Mouse (Mus musculus): Measurements from ENCODE around the gene Srsf12.

Gene Srsf12

GRCm38 (mm10) chr4:33208881-33209841, at the start of gene Srsf12:
Gene Srsf12 (plus strand): TSS chr4:33208991.
- no peak for DNase-seq (ENCODE audit: extremely low read depth, low read depth, low spot score)

DNA sequence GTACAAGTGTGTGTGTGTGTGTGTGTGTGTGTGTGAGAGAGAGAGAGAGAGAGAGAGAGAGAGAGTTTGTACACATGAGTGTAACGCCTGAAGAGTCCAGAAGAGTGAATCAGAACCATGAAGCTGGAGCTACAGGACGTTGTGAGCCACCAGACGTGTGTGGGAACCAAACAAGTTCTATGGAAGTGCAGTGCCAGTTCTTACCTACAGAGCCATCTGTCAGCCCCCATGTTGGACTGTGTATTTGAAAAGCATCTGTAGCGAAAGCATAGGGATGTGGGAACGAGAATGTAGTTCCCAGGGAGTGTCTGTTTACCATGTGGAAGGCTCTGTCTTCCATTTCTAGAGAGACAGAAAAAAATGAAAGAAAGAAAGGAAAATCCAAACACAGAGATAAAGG, 25.3 kb upstream of the Srsf12 start:
- no peak for DNase-seq (ENCODE audit: extremely low read depth, low read depth, low spot score)

DNA sequence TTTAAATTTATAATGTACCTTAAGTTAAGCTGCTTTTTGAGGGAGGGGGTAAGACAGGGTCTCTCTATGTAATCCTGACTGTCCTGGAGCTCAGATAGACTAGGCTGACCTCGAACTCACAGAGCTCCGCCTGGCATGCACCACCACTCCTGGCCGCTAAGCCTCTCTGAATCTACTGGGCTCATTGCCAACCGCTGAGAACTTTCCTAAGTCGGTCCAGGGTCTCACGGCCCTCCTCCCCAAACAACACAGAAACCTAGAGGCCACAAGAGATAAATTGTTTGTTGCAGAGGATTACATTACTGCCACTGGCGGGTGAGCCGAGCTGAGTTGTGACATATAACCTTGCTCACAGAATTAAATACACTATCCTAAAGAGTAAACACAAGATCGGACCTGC, 20.6 kb upstream of the Srsf12 start:
- no peak for DNase-seq (ENCODE audit: extremely low read depth, low read depth, low spot score)

DNA sequence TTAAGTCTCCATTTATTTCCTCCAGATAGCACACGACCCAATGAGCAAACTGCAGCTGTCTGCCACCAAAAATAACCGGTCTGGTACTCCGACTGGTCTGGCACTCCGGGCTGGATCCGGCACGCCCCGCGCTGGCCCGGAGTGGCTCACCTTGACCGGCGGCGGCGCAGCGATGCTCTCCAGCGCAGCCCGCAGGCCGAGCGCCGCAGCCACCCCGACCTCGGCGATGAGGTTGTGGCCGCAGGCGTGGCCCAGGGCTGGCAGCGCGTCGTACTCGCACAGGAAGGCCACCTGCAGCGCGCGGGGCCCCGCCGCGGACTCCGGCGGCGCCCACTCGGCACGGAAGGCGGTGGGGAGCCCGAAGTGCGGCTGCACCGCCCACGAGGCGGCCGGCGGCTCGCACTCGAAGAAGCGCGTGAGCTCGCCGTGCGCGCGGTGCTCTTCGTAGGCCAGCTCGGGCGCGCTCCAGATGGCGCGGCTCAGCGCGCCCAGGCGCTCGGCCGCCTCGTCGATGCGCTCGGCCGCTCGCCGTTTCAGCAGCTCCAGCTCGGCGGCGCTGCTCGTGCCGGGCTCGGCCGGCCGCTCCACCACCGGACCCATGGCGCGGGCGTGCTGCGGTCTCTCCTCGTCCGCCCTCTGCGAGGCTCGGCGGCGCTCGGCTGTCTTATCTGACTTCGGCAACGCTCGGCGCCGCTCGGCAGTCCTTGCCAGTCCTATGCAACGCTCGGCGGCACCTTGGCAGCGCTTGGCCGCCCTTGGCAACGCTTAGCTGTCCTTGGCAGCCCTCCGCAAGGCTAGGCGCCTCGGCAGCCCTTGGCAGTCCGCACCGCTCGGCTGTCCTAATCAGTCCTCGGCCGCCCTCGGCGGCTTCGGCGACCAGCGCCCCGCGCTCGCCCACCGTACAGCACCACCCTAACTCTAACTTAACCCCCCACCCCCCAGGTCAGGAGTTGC, 19.7 kb upstream of the Srsf12 start:
- DNase-seq (ENCODE audit: extremely low read depth, low read depth, low spot score), result peak; percentile 23

GRCm38 (mm10) chr4:33189735-33190036, 19.1 kb upstream of the Srsf12 start, which contains the start of gene Pm20d2:
Gene Pm20d2 (minus strand): TSS chr4:33189737.
- no peak for DNase-seq (ENCODE audit: extremely low read depth, low read depth, low spot score)

GRCm38 (mm10) chr4:33198117-33198516, 10.7 kb upstream of the Srsf12 start:
- no peak for DNase-seq (ENCODE audit: extremely low read depth, low read depth, low spot score)

- no peak for DNase-seq (ENCODE audit: extremely low read depth, low read depth, low spot score)
Measured at GRCm38 (mm10) chr4:33204682-33205081, 4.1 kb upstream of the Srsf12 start.

GRCm38 (mm10) chr4:33207551-33207950, 1.2 kb upstream of the Srsf12 start:
- DNase-seq (ENCODE audit: extremely low read depth, low read depth, low spot score), result no peak

DNA sequence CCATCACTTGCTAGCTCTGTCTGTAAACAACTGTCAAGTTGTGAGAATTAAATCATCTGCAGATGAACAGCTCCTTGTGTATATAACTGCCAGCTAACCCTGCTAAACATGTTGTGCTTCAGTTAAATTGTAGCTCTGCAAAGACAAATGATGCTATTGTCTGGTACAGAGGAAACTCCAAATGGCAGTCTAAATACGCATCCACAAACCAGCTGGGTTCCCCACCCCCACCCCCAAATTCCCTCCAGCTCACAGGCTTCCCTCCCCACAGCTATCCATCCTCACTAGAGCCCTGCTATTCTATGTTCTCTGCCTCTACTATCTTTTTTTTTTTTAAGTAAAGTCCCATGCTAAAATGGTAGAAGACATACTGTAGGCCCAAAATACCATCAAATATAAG, 13.1 kb downstream of the Srsf12 start:
- no peak for DNase-seq (ENCODE audit: extremely low read depth, low read depth, low spot score)

DNA sequence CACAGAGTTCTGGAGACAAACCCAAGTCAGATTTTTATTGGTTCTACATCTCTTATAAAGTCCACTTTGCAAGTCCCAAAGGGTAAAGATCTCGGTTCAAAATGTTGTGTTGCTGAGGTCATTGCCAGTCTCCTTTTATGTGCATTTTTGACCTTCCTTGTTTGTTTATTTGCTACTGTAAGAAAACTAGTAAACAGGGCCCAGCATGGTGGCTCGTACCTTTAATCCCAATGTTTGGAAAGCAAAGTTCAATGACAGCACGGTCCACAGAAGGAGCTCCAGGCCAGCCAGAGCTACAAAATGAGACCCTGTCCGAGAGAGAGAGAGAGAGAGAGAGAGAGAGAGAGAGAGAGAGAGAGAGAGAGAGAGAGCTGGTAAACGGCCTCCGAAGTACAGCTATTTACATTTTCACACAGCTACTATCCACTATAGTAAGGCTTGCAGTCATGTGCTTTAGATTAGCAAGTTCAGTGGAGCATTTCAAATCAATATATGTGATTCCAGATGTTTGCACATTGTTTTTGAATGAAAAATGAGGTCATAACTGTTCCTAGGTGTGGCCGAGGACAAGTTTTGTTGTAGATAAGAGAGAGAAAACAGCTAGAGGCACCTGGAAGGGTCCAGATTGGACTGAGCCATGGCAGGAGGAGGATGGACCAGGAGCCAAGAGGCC, 15.3 kb downstream of the Srsf12 start:
- DNase-seq (ENCODE audit: extremely low read depth, low read depth, low spot score), result no peak

GRCm38 (mm10) chr4:33227164-33227563, 18.4 kb downstream of the Srsf12 start:
- DNase-seq (ENCODE audit: extremely low read depth, low read depth, low spot score), result no peak

GRCm38 (mm10) chr4:33229639-33230038, 20.8 kb downstream of the Srsf12 start:
- DNase-seq (ENCODE audit: extremely low read depth, low read depth, low spot score), result no peak

DNA sequence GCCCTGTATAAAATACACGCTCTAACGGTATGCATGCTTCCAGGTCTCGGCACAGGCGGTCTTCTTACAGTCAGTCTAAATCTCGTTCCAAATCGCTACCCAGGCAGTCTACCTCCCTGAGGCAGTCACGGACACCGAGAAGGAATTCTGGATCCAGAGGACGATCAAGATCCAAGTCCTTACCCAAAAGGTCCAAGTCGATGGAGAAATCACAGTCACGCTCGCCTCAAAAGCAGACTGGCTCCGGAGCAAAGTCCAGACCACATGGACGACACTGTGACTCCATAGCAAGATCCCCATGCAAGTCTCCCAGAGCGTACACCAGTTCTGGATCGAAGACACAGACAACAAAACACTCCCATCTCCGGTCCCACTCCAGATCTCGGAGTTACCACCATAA, 22.1 kb downstream of the Srsf12 start:
- no peak for DNase-seq (ENCODE audit: extremely low read depth, low read depth, low spot score)

GRCm38 (mm10) chr4:33242536-33242935, 33.7 kb downstream of the Srsf12 start:
- DNase-seq (ENCODE audit: extremely low read depth, low read depth, low spot score), result no peak

DNA sequence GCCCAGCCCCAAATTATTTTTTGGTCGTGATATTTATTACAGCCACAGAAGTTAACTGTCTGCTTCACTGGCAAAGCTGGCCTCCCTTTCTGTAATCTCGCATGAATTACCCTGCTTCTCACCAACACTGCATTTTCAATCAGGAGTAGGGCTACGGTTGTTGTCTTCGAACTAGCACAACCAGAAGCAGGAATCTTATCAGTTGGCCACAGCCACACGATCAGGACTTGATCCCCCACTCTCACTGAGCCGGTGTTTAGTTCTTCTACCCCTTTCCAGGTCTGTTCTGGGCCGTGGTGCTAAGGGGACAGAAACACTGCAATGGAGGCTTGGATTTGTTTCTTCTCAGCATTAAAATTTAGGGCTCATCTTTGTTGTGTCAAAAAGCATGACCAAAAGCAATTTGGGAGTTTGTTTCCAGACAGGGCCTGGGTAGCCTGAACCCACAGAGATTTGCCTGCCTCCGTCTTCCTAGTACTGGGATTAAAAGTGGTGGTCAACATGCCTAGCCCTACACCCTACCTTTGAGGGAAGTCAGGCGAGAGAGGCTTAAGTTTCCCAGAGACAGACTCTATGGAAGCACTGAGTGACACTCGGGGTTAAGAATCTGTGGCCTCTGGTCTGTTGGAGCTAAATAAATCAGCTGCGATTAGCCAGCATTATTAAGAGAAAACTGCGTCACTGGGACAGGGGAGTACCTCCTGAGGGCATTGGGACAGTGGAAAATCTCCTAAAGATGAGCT, 34.4 kb downstream of the Srsf12 start:
- no peak for DNase-seq (ENCODE audit: extremely low read depth, low read depth, low spot score)

GRCm38 (mm10) chr4:33243921-33244320, 35.1 kb downstream of the Srsf12 start:
- DNase-seq (ENCODE audit: extremely low read depth, low read depth, low spot score), result no peak

- no peak for DNase-seq (ENCODE audit: extremely low read depth, low read depth, low spot score)
Measured at GRCm38 (mm10) chr4:33245853-33246395, 37.1 kb downstream of the Srsf12 start.

DNA sequence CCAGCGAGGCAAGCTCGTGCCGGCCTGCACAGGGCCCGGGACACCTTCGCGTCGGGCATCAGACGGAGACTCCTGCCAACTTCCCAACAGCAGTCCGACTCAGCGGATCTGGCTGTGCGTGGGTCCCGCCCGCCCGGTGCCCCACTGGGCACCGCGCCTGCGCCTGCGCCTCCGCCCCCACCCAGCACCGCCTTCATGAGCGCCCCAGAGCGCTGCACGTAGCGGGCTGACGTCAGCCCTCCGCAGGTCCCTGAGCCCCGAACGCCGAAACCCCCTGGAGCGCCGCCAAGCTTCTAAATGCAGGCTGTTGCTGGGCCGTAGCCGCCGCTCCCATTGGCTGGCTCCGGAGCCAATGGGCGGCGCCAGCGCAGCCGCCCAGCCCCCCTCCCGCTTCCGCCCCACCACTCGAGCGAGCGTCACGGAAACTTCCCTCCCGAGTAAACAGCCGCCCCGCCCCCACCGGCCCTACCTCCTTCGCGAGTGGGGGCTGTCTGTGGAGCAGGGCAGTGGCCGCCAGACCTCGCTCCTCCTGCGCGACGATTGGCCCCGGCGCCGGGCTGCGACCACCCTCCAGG, 38.8 kb downstream of the Srsf12 start:
- peak; percentile 71 for DNase-seq (ENCODE audit: extremely low read depth, low read depth, low spot score)

- DNase-seq (ENCODE audit: extremely low read depth, low read depth, low spot score), result no peak
Measured at GRCm38 (mm10) chr4:33248062-33248889, 39.5 kb downstream of the Srsf12 start.
